Mouse (Mus musculus) spleen, adult 2 months (tissue): ENCODE results near the gene Rap1b. TPM values are rescaled to one million over a fixed set of nuclear protein-coding genes. Genes with fewer than 3 reads are reported as not detected.

Experiments
- DNase-seq, 2 experiments: peaks; one replicate each; pipeline versions ENCODE4 v3.0.0 to v3.0.0-alpha.2; 2012 to 2021; ENCODE audit warnings: low spot score in 2 of 2, low read depth in 1 of 2
- H3K27ac ChIP-seq: fragments of 200-500 bp; 2 replicates; pipeline ENCODE4 v1.5.1; 2012; ENCODE audit warnings: low read length, inconsistent platforms; ENCODE audit not compliant: insufficient read depth
- H3K27me3 ChIP-seq: fragments of 200-500 bp; 2 replicates; pipeline ENCODE4 v1.6.1; 2012; ENCODE audit warnings: mild to moderate bottlenecking, moderate library complexity, low read length, inconsistent platforms; ENCODE audit not compliant: control insufficient read depth, insufficient read depth
- H3K36me3 ChIP-seq: fragments of 200-500 bp; 2 replicates; pipeline ENCODE4 v1.6.1; 2012; ENCODE audit warnings: mild to moderate bottlenecking, low read length, inconsistent platforms; ENCODE audit not compliant: control insufficient read depth, insufficient read depth
- H3K4me1 ChIP-seq: fragments of 200-500 bp; 2 replicates; pipeline ENCODE4 v1.6.1; 2011; ENCODE audit warnings: inconsistent platforms; ENCODE audit not compliant: control insufficient read depth, insufficient read depth, insufficient read length
- H3K4me3 ChIP-seq: fragments of 200-500 bp; 2 replicates; pipeline ENCODE4 v1.5.1; 2011; ENCODE audit warnings: mild to moderate bottlenecking, inconsistent platforms; ENCODE audit not compliant: insufficient read depth, insufficient read length; ENCODE audit errors: extremely low read depth
- CTCF ChIP-seq: fragments of 200-500 bp; IDR thresholded peaks from 2 replicates; pipeline ENCODE4 v1.5.1; 2011; ENCODE audit warnings: mild to moderate bottlenecking, inconsistent platforms; ENCODE audit not compliant: insufficient read depth, insufficient read length, insufficient replicate concordance; ENCODE audit errors: extremely low read depth
- POLR2A ChIP-seq: fragments of 200-500 bp; IDR thresholded peaks from 2 replicates; pipeline ENCODE4 v1.6.1; 2011; ENCODE audit warnings: low read depth, low read length, inconsistent platforms
- WGBS: fragments of 180-500 bp; shearing (Covaris S2); methylation state at CpG from one replicate; pipeline ENCODE4 v1.1.7; 2018; 5-methylcytosine and 5-hydroxymethylcytosine counted together
- polyA plus RNA-seq: library from polyadenylated mRNA; depleted of rRNA; stranded (reverse); fragments of >200 nt; gene quantifications from 2 replicates; pipeline ENCODE4 v1.2.3, GENCODE M21; 2012

The Rap1b gene
- polyA plus RNA-seq, 1 experiment: 50.1 TPM

DNA sequence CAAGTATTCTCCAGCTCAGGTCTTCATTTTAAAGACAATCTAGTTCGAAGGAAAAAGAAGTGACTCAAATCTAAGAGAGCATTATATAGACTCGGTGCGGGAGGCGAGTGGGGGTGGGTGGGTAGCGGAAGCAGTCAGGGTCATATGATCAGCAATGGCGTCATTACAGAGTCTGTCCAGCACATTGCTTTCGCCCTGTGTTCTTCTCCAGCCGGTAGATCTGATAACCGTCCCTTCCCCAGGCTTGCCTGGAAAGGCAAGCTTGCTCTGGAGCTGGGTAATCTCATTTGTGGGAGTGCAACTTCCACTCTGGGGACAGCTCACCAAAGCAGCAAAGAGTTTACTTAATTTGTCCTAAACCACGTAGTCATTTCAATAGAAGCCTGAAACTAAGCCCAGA, 26.6 kb upstream of the Rap1b start:
- WGBS: 81% methylated on average over 10 of the region's 10 CpGs
- H3K27ac ChIP-seq: no peak overlapping the region
- no peak overlapping the region for H3K4me3 ChIP-seq
- no peaks in the 10 kb centered on the region for H3K27me3 ChIP-seq
- H3K4me1 ChIP-seq: no peaks in the 10 kb centered on the region
- no peak for DNase-seq
- no peaks in the 10 kb centered on the region for H3K36me3 ChIP-seq
- TF ChIP-seq CTCF: no peak
- TF ChIP-seq POLR2A: no peak

DNA sequence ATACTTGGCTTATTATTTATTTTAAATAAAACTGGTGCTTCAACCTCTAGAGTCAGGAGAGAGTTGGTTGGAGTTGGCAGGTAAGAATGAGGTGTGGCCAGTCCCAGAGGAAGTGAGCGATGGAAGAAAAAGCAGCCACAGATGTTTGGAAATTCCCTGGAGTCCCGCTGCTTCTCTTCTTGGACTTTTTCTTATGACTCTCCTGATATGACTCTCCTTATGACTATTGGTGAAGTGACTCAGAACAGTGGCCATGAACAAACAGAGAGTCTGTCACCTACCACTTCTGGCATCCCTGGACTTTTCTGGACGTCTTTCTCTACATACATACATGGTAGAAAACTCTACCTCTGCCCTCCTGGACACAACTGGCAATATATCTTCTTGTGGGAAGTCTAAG, 21.5 kb upstream of the Rap1b start:
- H3K36me3 ChIP-seq: no peaks in the 10 kb centered on the region
- no peak for DNase-seq
- TF ChIP-seq POLR2A (no peak), CTCF (no peak)
- H3K4me3 ChIP-seq: no peak overlapping the region
- H3K27ac ChIP-seq: no peak overlapping the region
- no peaks in the 10 kb centered on the region for H3K27me3 ChIP-seq
- 93% methylated on average over 3 of the region's 3 CpGs for WGBS
- no peaks in the 10 kb centered on the region for H3K4me1 ChIP-seq

DNA sequence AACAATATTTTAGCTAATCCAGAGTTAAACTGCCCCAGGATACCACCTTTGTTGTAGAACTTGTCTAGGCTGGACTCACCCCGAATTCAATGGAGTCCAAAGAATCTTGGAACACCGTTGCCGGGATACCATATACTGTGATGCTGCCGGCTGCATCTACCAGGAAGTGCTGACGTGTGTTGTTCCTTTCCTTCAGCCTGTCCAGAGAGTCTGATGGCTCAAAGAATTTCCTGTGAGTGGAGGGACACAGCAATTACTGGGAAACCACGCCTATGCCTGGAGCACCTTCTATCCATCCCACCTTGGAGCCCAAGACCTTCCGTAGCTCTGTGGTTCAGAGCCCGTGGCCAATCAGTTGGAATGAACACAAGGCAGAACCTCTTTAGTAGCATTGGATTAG, 20.8 kb upstream of the Rap1b start:
- H3K4me1 ChIP-seq: no peaks in the 10 kb centered on the region; the same call in 1 of the 2 replicates

GRCm38 (mm10) chr10:117864695-117865094, 18.9 kb upstream of the Rap1b start:
- 29% methylated on average over 6 of the region's 6 CpGs for WGBS
- no peaks in the 10 kb centered on the region for H3K27me3 ChIP-seq

More for the DNA sequence above, 20.8 kb upstream of the Rap1b start:
- TF ChIP-seq POLR2A (no peak), CTCF (no peak)
- Histone ChIP-seq H3K4me3 (no peak overlapping the region), H3K27ac (no peak overlapping the region), H3K27me3 (no peaks in the 10 kb centered on the region), H3K36me3 (no peaks in the 10 kb centered on the region)
- DNase-seq: no peak
- 83% methylated on average over 8 of the region's 8 CpGs for WGBS

GRCm38 (mm10) chr10:117864251-117864650, 18.4 kb upstream of the Rap1b start:
- TF ChIP-seq CTCF (no peak), POLR2A (no peak)
- H3K27ac ChIP-seq: peak overlapping the region; percentile 67
- no peak for DNase-seq
- H3K4me3 ChIP-seq: no peak overlapping the region
- 38% methylated on average over 4 of the region's 4 CpGs for WGBS
- H3K36me3 ChIP-seq: no peaks in the 10 kb centered on the region
- peaks cover 4% of the 10 kb centered on the region; the same call in 1 of the 2 replicates for H3K4me1 ChIP-seq
- H3K27me3 ChIP-seq: no peaks in the 10 kb centered on the region

More at GRCm38 (mm10) chr10:117864695-117865094, 18.9 kb upstream of the Rap1b start:
- peak in 1 of 2 experiments; percentile 41 for DNase-seq
- TF ChIP-seq POLR2A: no peak
- TF ChIP-seq CTCF: no peak
- no peak overlapping the region for H3K4me3 ChIP-seq
- H3K4me1 ChIP-seq: peaks cover 4% of the 10 kb centered on the region; the same call in 1 of the 2 replicates
- peak overlapping the region; percentile 75 for H3K27ac ChIP-seq
- H3K36me3 ChIP-seq: no peaks in the 10 kb centered on the region

- DNase-seq: no peak
- H3K4me3 ChIP-seq: no peak overlapping the region
- WGBS: 90% methylated on average over 11 of the region's 11 CpGs
- H3K4me1 ChIP-seq: peaks cover 4% of the 10 kb centered on the region; the same call in 1 of the 2 replicates
- no peaks in the 10 kb centered on the region for H3K27me3 ChIP-seq
- no peak overlapping the region for H3K27ac ChIP-seq
- no peaks in the 10 kb centered on the region for H3K36me3 ChIP-seq
- TF ChIP-seq CTCF (no peak), POLR2A (no peak)
Observed at GRCm38 (mm10) chr10:117862014-117862580, 16.3 kb upstream of the Rap1b start.

DNA sequence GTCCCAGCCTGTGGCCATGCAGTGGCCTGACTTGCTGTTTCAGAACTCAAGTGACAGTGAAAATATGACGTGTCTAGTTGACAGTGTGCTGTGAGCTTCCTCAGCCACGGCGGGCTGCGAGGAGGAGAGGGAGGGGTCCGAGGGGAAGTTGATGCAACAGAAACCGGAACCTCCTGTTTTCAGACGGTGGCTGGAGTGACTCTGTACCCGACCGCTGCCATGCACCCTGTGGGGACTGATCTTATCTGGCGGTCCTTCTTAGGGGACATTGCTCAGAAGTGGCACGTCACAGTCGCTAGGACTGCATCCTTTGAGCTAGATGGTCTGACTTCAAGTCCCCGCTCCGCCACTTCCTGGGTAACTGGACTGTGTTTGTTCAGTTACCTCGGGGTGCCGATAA, 15.1 kb upstream of the Rap1b start:
- 13% methylated on average over 16 of the region's 16 CpGs for WGBS
- TF ChIP-seq POLR2A (peak; percentile 40), CTCF (no peak)
- no peaks in the 10 kb centered on the region for H3K36me3 ChIP-seq
- H3K27ac ChIP-seq: peak overlapping the region; percentile 72
- H3K27me3 ChIP-seq: no peaks in the 10 kb centered on the region
- peak; percentile 75 to 83 for DNase-seq
- peak overlapping the region; percentile 39 for H3K4me3 ChIP-seq
- H3K4me1 ChIP-seq: peaks cover 9% of the 10 kb centered on the region; the same call in 1 of the 2 replicates
